Mouse (Mus musculus) liver, embryonic 14.5 days (tissue): Measurements from ENCODE around the gene Srsf10. TPM values are rescaled to one million over a fixed set of nuclear protein-coding genes. Genes with fewer than 3 reads are reported as not detected.

Source experiments
- ATAC-seq: fragments of 200-750 bp; cut with Nextera tagmentation; 2 replicates; pipeline ENCODE4 v1.8.0; 2017; ENCODE audit warnings: moderate number of reproducible peaks, mild to moderate bottlenecking, moderate library complexity; ENCODE audit not compliant: insufficient read depth
- DNase-seq, 3 experiments: peaks; one replicate each; pipeline ENCODE4 v3.0.0-alpha.2; 2012 to 2013; ENCODE audit warnings: low read depth in 3 of 3, low spot score in 3 of 3
- H3K27ac ChIP-seq: fragments of 300-500 bp; sonication (generic); 2 replicates; pipeline ENCODE4 v1.5.1; 2014; ENCODE audit warnings: moderate library complexity, mild to moderate bottlenecking, control low read depth, inconsistent platforms
- H3K27me3 ChIP-seq: fragments of 300-500 bp; sonication (generic); 2 replicates; pipeline ENCODE4 v1.6.1; 2014; ENCODE audit warnings: mild to moderate bottlenecking, low read length, moderate library complexity; ENCODE audit not compliant: control insufficient read depth, insufficient read depth
- H3K36me3 ChIP-seq: fragments of 300-500 bp; sonication (generic); replicated peaks from 2 replicates; pipeline ENCODE4 v1.6.1; 2014; ENCODE audit warnings: low read depth; ENCODE audit not compliant: control insufficient read depth, insufficient read depth
- H3K4me1 ChIP-seq, 2 experiments: fragments of 200-500 bp in 1 of 2; fragments of 300-500 bp in 1 of 2; sonication (generic) in 1 of 2; replicated peaks; 2 replicates each; pipeline ENCODE4 v1.6.1; 2012 to 2014; ENCODE audit warnings: antibody characterized with exemption in 1 of 2, inconsistent platforms in 1 of 2, low read length in 1 of 2; ENCODE audit not compliant: control insufficient read depth in 2 of 2, insufficient read depth in 2 of 2
- H3K4me2 ChIP-seq: fragments of 300-500 bp; sonication (generic); 2 replicates; pipeline ENCODE4 v1.6.1; 2014; ENCODE audit warnings: low read depth, mild to moderate bottlenecking, control low read depth, moderate library complexity
- H3K4me3 ChIP-seq, 2 experiments: fragments of 200-500 bp in 1 of 2; fragments of 300-500 bp in 1 of 2; sonication (generic) in 1 of 2; 2 replicates each; pipeline ENCODE4 v1.5.1; 2012 to 2014; ENCODE audit warnings: low read depth in 2 of 2, low read length in 2 of 2, mild to moderate bottlenecking in 2 of 2, control low read depth in 1 of 2, inconsistent platforms in 1 of 2, moderate library complexity in 1 of 2; ENCODE audit not compliant: insufficient read depth in 1 of 2
- H3K9ac ChIP-seq: fragments of 300-500 bp; sonication (generic); replicated peaks from 2 replicates; pipeline ENCODE4 v1.6.1; 2014; ENCODE audit warnings: mild to moderate bottlenecking, control low read depth, moderate library complexity
- H3K9me3 ChIP-seq: fragments of 300-500 bp; sonication (generic); 2 replicates; pipeline ENCODE4 v1.6.1; 2016; ENCODE audit warnings: low read length, mixed read lengths; ENCODE audit not compliant: control insufficient read depth
- CTCF ChIP-seq: IDR thresholded peaks from 2 replicates; pipeline ENCODE4 v1.5.1; 2016; ENCODE audit warnings: antibody characterized with exemption, low read depth, control low read depth
- EP300 ChIP-seq: IDR thresholded peaks from 2 replicates; pipeline ENCODE4 v1.6.1; 2016; ENCODE audit warnings: antibody characterized with exemption, low read depth
- WGBS: fragments of 180-500 bp; shearing (Covaris S2); extraction: QIAGEN DNeasy Blood & Tissue Kit; methylation state at CpG from one replicate; pipeline ENCODE4 v1.1.7; 2014; ENCODE audit not compliant: insufficient replicate concordance; 5-methylcytosine and 5-hydroxymethylcytosine counted together
- polyA plus RNA-seq, 2 experiments: library from polyadenylated mRNA; depleted of rRNA in 1 of 2; stranded (reverse) in 1 of 2; unstranded in 1 of 2; fragments of >200 nt; fragmentation: Nextera tagmentation in 1 of 2; extraction: Ambion mirVana in 1 of 2; gene quantifications; 2 replicates each; pipeline versions ENCODE4 v1.2.1 to v1.2.3; 2012 to 2014

Gene Srsf10
- polyA plus RNA-seq, 2 experiments = 49.6 to 110 TPM

DNA sequence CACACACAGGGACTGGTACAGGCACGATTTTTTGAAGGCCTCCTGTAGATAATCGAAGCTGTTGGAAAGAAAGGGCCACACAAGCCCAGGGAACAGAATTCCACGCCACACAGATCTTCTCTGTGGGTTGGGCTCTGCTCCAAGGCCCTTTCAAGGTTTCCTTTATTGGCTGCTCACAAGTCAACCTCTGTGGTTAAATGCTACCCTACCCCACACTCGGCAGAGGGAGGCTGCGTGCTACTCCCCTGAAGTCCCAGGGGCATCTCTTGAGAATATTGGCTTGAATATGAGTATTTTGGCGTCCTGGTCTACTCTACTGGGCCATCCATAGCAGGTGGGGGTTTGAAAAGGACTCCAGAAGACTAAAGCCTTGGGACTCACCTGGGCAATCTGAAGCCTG lies 40.6 kb downstream of the Srsf10 start:
- H3K4me1 ChIP-seq = peaks cover 10 to 48% of the 10 kb centered on the region in 2 experiments
- no peaks in the 10 kb centered on the region for H3K9me3 ChIP-seq
- H3K4me2 ChIP-seq = peak overlapping the region; percentile 58
- TF ChIP-seq EP300 (no peak), CTCF (no peak)
- DNase-seq = no peak
- peak overlapping the region; percentile 25; the same call in 1 of the 2 replicates for H3K27ac ChIP-seq
- peak overlapping the region; percentile 17 to 36 for H3K4me3 ChIP-seq
- H3K36me3 ChIP-seq = no peaks in the 10 kb centered on the region
- no peaks in the 10 kb centered on the region for H3K27me3 ChIP-seq
- ATAC-seq = no peak
- H3K9ac ChIP-seq = peak overlapping the region; percentile 47
- WGBS = 19% methylated on average over 6 of the region's 6 CpGs

DNA sequence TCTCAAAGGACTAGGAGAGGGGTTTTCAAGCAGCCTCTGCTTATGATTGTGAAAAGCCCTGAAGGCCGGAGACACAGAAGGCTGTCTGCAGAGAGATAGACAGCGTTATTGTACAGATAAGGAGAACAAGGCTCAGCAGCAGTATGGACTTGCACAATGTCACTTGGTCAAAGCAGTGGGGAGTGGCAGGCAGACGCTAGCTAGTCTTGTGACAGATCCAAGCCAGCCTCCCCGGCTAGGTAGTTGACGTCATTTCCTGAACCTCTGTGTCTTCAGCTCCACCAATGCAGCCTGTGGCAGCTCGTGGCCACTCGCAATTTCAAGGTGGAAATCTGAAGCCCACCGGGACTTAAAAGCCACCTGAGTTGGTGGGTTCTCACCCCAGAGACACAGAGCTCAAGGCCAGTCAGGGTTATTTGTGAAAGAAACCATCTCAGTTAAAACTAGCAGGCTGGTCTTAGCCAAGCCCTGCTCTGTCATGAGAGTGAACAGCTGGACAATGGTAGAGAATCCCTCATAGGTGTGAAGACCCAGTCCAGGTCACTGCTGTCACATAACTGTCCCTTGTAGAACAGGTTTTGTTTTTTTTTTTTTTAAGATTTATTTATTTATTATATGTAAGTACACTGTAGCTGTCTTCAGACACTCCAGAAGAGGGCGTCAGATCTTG lies 43.0 kb downstream of the Srsf10 start:
- H3K4me3 ChIP-seq = no peak overlapping the region; a peak in 1 of 4 replicates
- H3K36me3 ChIP-seq = no peaks in the 10 kb centered on the region
- peak overlapping the region; percentile 73 for H3K27ac ChIP-seq
- DNase-seq (peak; percentile 78 to 86 (median 79)), ATAC-seq (peak; percentile 90)
- TF ChIP-seq EP300 (peak; percentile 41; the same call in 1 of the 2 replicates), CTCF (no peak)
- peak overlapping the region; percentile 49 for H3K9ac ChIP-seq
- no peaks in the 10 kb centered on the region for H3K27me3 ChIP-seq
- 8% methylated on average over 8 of the region's 9 CpGs for WGBS
- peak overlapping the region; percentile 53 for H3K4me2 ChIP-seq
- H3K4me1 ChIP-seq = peaks cover 7 to 40% of the 10 kb centered on the region in 2 experiments
- no peaks in the 10 kb centered on the region for H3K9me3 ChIP-seq

- H3K27ac ChIP-seq = no peak overlapping the region
- no peak for ATAC-seq
- H3K9ac ChIP-seq = no peak overlapping the region
- 44% methylated on average over 7 of the region's 7 CpGs for WGBS
- no peaks in the 10 kb centered on the region for H3K27me3 ChIP-seq
- no peak overlapping the region for H3K4me3 ChIP-seq
- H3K4me2 ChIP-seq = no peak overlapping the region
- DNase-seq = no peak
- H3K9me3 ChIP-seq = no peaks in the 10 kb centered on the region
- H3K4me1 ChIP-seq = peaks cover 7 to 40% of the 10 kb centered on the region in 2 experiments
- no peaks in the 10 kb centered on the region for H3K36me3 ChIP-seq
- TF ChIP-seq EP300 = no peak
- TF ChIP-seq CTCF = 0 out of 2 replicates have a peak, but pooled peaks have one; percentile 11
Observed at GRCm38 (mm10) chr4:135899050-135899448, 43.5 kb downstream of the Srsf10 start.

DNA sequence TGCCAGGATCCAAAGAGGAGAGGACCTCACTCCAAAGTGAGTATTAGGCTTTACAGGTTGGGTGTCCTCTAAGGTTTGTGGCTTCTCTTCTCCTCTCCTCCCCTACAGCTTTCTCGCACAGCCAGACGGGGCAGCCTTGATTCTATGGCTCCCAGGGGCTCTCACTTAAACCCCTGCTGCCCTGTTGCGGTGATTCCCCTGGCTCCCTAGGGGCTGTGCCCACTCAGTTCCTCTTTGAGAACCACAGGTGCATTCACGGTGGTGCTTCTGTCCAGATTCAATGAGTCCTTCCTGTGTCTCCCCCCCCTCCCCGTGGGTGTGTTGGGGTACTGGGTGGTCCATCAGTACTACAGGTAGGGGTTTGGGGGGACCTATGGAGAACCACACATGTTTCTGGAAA lies 44.5 kb downstream of the Srsf10 start:
- no peak for TF ChIP-seq CTCF
- H3K4me2 ChIP-seq = no peak overlapping the region
- H3K36me3 ChIP-seq = no peaks in the 10 kb centered on the region
- no peak for DNase-seq
- H3K4me3 ChIP-seq = no peak overlapping the region
- no peaks in the 10 kb centered on the region for H3K9me3 ChIP-seq
- WGBS = 75% methylated on average over 5 of the region's 5 CpGs
- peaks cover 7 to 36% of the 10 kb centered on the region in 2 experiments for H3K4me1 ChIP-seq
- H3K27ac ChIP-seq = no peak overlapping the region
- H3K9ac ChIP-seq = no peak overlapping the region
- no peak for ATAC-seq
- H3K27me3 ChIP-seq = no peaks in the 10 kb centered on the region

GRCm38 (mm10) chr4:135902606-135903242 lies 47.2 kb downstream of the Srsf10 start:
- ATAC-seq (no peak), DNase-seq (no peak)
- Histone ChIP-seq H3K4me2 (no peak overlapping the region), H3K4me1 (peaks cover 10 to 27% of the 10 kb centered on the region in 2 experiments), H3K4me3 (no peak overlapping the region), H3K9ac (no peak overlapping the region), H3K36me3 (no peaks in the 10 kb centered on the region), H3K27me3 (no peaks in the 10 kb centered on the region), H3K27ac (no peak overlapping the region), H3K9me3 (no peaks in the 10 kb centered on the region)
- WGBS = 74% methylated on average over 4 of the region's 4 CpGs
- TF ChIP-seq EP300 (no peak), CTCF (no peak)
